Comparison of ENCODE assay signal across 13 mouse cellular contexts in genomic region chr5:111473425-111473824, GRCm38 (mm10). TPM values are rescaled to one million over a fixed set of nuclear protein-coding genes. Genes with fewer than 3 reads are reported as not detected.
A peak's percentile ranks its signal among the peaks of the same experiment; 100 is the strongest.
DNase-seq lines count a peak whose midpoint lies in the region; ATAC-seq lines count a peak whose summit lies in the region.
"Had no signal": no experiment of that assay in that cellular context is flagged by ENCODE, and none has a peak within 500 bp of the region (broad histone marks: within the 10 kb centered on the region; RNA-seq: fewer than 3 reads in every experiment).

No protein-coding gene starts in this region.

- H3K9me3 ChIP-seq in heart, embryonic 10.5 days = no peaks in the 10 kb centered on the region
- H3K9me3 ChIP-seq in liver, embryonic 12.5 days (replicated peaks) = no peaks in the 10 kb centered on the region
- H3K9me3 ChIP-seq: liver, embryonic 15.5 days; midbrain, embryonic 12.5 days had no signal

- DNase-seq in heart, adult 11 months = peak; percentile 96
- DNase-seq in heart, postnatal 25 days (ENCODE audit: low spot score) = no peak
- DNase-seq in heart, embryonic 10.5 days (ENCODE audit: low spot score) = no peak
- DNase-seq in layer of hippocampus, adult 9-10 months (ENCODE audit: low spot score) = peak; percentile 11
- DNase-seq in right cerebral cortex, postnatal 25 days = peak; percentile 79
- no peak for DNase-seq in kidney, postnatal 14 days
- no peak for DNase-seq in lung, postnatal 25 days (ENCODE audit: low spot score)
- DNase-seq: adrenal gland, postnatal 36 days; cerebellum, postnatal 14 days; kidney, adult 2 months had no signal

- ATAC-seq in liver, embryonic 12.5 days = no peak

- H3K4me3 ChIP-seq in heart, embryonic 10.5 days = no peak overlapping the region
- H3K4me3 ChIP-seq in liver, embryonic 12.5 days = no peak overlapping the region
- H3K4me3 ChIP-seq: liver, embryonic 15.5 days; midbrain, embryonic 12.5 days had no signal

- no peaks in the 10 kb centered on the region; the same call in 1 of the 2 replicates for H3K27me3 ChIP-seq in heart, embryonic 10.5 days (ENCODE audit: insufficient read depth, poor library complexity, severe bottlenecking)
- H3K27me3 ChIP-seq in liver, embryonic 12.5 days (replicated peaks) = 0 out of 2 replicates have a peak, but pooled peaks cover 8% of the 10 kb centered on the region
- H3K27me3 ChIP-seq: liver, embryonic 15.5 days had no signal

- H3K4me2 ChIP-seq in liver, embryonic 12.5 days = no peak overlapping the region
- H3K4me2 ChIP-seq: liver, embryonic 15.5 days; midbrain, embryonic 12.5 days had no signal

- H3K9ac ChIP-seq in liver, embryonic 12.5 days = no peak overlapping the region
- H3K9ac ChIP-seq: liver, embryonic 15.5 days; midbrain, embryonic 12.5 days had no signal

- 44% methylated on average over 11 of the region's 11 CpGs for WGBS in heart, embryonic 10.5 days
- WGBS in liver, embryonic 12.5 days (ENCODE audit: insufficient replicate concordance) = 61% methylated on average over 11 of the region's 11 CpGs

- H3K27ac ChIP-seq in heart, embryonic 10.5 days = peak overlapping the region; percentile 82
- no peak overlapping the region for H3K27ac ChIP-seq in liver, embryonic 12.5 days
- H3K27ac ChIP-seq: liver, embryonic 15.5 days; midbrain, embryonic 12.5 days had no signal

- no peaks in the 10 kb centered on the region for H3K36me3 ChIP-seq in heart, embryonic 10.5 days
- H3K36me3 ChIP-seq in liver, embryonic 12.5 days = no peaks in the 10 kb centered on the region
- H3K36me3 ChIP-seq: liver, embryonic 15.5 days; midbrain, embryonic 12.5 days had no signal

- intact Hi-C loops in heart, postnatal 25 days (cut with DNase I) = loop anchor here (5.0 kb wide), 1 partner anchor 149 kb away; no protein-coding TSS in a partner anchor

- peaks cover 24% of the 10 kb centered on the region for H3K4me1 ChIP-seq in heart, embryonic 10.5 days
- peaks cover 12% of the 10 kb centered on the region for H3K4me1 ChIP-seq in liver, embryonic 12.5 days

RNA-seq across cellular contexts. Expression of gene Mn1, which starts 56.3 kb away (rescaled TPM):
- 10 to 100 TPM; 16.7 to 20.5 TPM for total RNA-seq in heart, postnatal 25 days (2021)
- 6.4 and 7.7 TPM in 2 replicates for polyA plus RNA-seq in heart, embryonic 10.5 days (2016; fragmentation: Nextera tagmentation; extraction: Ambion mirVana)
- 2.4 and 3.1 TPM in 2 replicates for polyA plus RNA-seq in liver, embryonic 12.5 days (2016; fragmentation: Nextera tagmentation; extraction: Ambion mirVana)

Comparison
In these comparisons a context has a peak if more than half of its experiments do, and no peak if none do; other contexts are left out.
1. DNase-seq: peak in heart, adult 11 months (single experiment), layer of hippocampus, adult 9-10 months (single experiment) and right cerebral cortex, postnatal 25 days (single experiment); none in heart, postnatal 25 days (single experiment), heart, embryonic 10.5 days (single experiment), kidney, postnatal 14 days (single experiment) and lung, postnatal 25 days (single experiment).